Mouse (Mus musculus): Measurements from ENCODE around the gene Taf10. TPM values are rescaled to one million over a fixed set of nuclear protein-coding genes. Genes with fewer than 3 reads are reported as not detected.

The Taf10 gene
- polyA plus RNA-seq, 1 experiment: 182 TPM

- no peak for DNase-seq
- Histone ChIP-seq H3K27ac (ENCODE audit: insufficient read depth, low read length) (no peak overlapping the region), H3K27me3 (ENCODE audit: control insufficient read depth, insufficient read depth, low read length) (no peaks in the 10 kb centered on the region), H3K4me3 (replicated peaks; ENCODE audit: insufficient read depth, low read depth, low read length) (no peak overlapping the region), H3K4me1 (ENCODE audit: control insufficient read depth, insufficient read depth, low read length) (no peaks in the 10 kb centered on the region)
- WGBS: 35% methylated on average over 6 of the region's 6 CpGs
- TF ChIP-seq CTCF (IDR thresholded peaks at IDR 0.05; ENCODE audit: borderline replicate concordance, insufficient read depth, low read depth, low read length): no peak
- TF ChIP-seq POLR2A (IDR thresholded peaks at IDR 0.05; ENCODE audit: borderline replicate concordance, insufficient read depth, low read length): no peak
These were observed 23.6 kb upstream of the Taf10 start for GRCm38 (mm10) chr7:105767729-105768165.

GRCm38 (mm10) chr7:105764331-105764730 lies 20.2 kb upstream of the Taf10 start:
- no peak for DNase-seq
- TF ChIP-seq CTCF (IDR thresholded peaks at IDR 0.05; ENCODE audit: borderline replicate concordance, insufficient read depth, low read depth, low read length): no peak
- TF ChIP-seq POLR2A (IDR thresholded peaks at IDR 0.05; ENCODE audit: borderline replicate concordance, insufficient read depth, low read length): no peak
- 45% methylated on average over 11 of the region's 11 CpGs for WGBS
- Histone ChIP-seq H3K27ac (ENCODE audit: insufficient read depth, low read length) (no peak overlapping the region), H3K27me3 (ENCODE audit: control insufficient read depth, insufficient read depth, low read length) (no peaks in the 10 kb centered on the region), H3K4me3 (replicated peaks; ENCODE audit: insufficient read depth, low read depth, low read length) (no peak overlapping the region), H3K4me1 (ENCODE audit: control insufficient read depth, insufficient read depth, low read length) (no peaks in the 10 kb centered on the region)

- no peaks in the 10 kb centered on the region for H3K4me1 ChIP-seq (ENCODE audit: control insufficient read depth, insufficient read depth, low read length)
- no peak overlapping the region for H3K27ac ChIP-seq (ENCODE audit: insufficient read depth, low read length)
- H3K4me3 ChIP-seq (replicated peaks; ENCODE audit: insufficient read depth, low read depth, low read length): no peak overlapping the region
- no peak for DNase-seq
- 62% methylated on average over 55 of the region's 55 CpGs for WGBS
- no peaks in the 10 kb centered on the region for H3K27me3 ChIP-seq (ENCODE audit: control insufficient read depth, insufficient read depth, low read length)
- TF ChIP-seq CTCF (IDR thresholded peaks at IDR 0.05; ENCODE audit: borderline replicate concordance, insufficient read depth, low read depth, low read length): no peak
- no peak for TF ChIP-seq POLR2A (IDR thresholded peaks at IDR 0.05; ENCODE audit: borderline replicate concordance, insufficient read depth, low read length)
These were observed 18.5 kb upstream of the Taf10 start for GRCm38 (mm10) chr7:105762517-105763270.

GRCm38 (mm10) chr7:105761813-105762484 lies 17.8 kb upstream of the Taf10 start:
- no peak for DNase-seq
- no peak for TF ChIP-seq CTCF (IDR thresholded peaks at IDR 0.05; ENCODE audit: borderline replicate concordance, insufficient read depth, low read depth, low read length)
- no peak for TF ChIP-seq POLR2A (IDR thresholded peaks at IDR 0.05; ENCODE audit: borderline replicate concordance, insufficient read depth, low read length)
- no peaks in the 10 kb centered on the region for H3K4me1 ChIP-seq (ENCODE audit: control insufficient read depth, insufficient read depth, low read length)
- no peak overlapping the region for H3K27ac ChIP-seq (ENCODE audit: insufficient read depth, low read length)
- no peak overlapping the region for H3K4me3 ChIP-seq (replicated peaks; ENCODE audit: insufficient read depth, low read depth, low read length)
- no peaks in the 10 kb centered on the region for H3K27me3 ChIP-seq (ENCODE audit: control insufficient read depth, insufficient read depth, low read length)
- WGBS: 57% methylated on average over 51 of the region's 51 CpGs

GRCm38 (mm10) chr7:105753281-105753680 lies 9.1 kb upstream of the Taf10 start:
- H3K4me1 ChIP-seq (ENCODE audit: control insufficient read depth, insufficient read depth, low read length): no peaks in the 10 kb centered on the region; the same call in 1 of the 2 replicates
- DNase-seq: no peak
- TF ChIP-seq CTCF (IDR thresholded peaks at IDR 0.05; ENCODE audit: borderline replicate concordance, insufficient read depth, low read depth, low read length) (no peak), POLR2A (IDR thresholded peaks at IDR 0.05; ENCODE audit: borderline replicate concordance, insufficient read depth, low read length) (no peak)
- peak overlapping the region; percentile 0; the same call in 1 of the 2 replicates for H3K27ac ChIP-seq (ENCODE audit: insufficient read depth, low read length)
- H3K4me3 ChIP-seq (replicated peaks; ENCODE audit: insufficient read depth, low read depth, low read length): no peak overlapping the region
- WGBS: 93% methylated on average over 10 of the region's 10 CpGs
- no peaks in the 10 kb centered on the region for H3K27me3 ChIP-seq (ENCODE audit: control insufficient read depth, insufficient read depth, low read length)

GRCm38 (mm10) chr7:105752716-105753115 lies 8.6 kb upstream of the Taf10 start:
- Histone ChIP-seq H3K4me3 (replicated peaks; ENCODE audit: insufficient read depth, low read depth, low read length) (no peak overlapping the region), H3K27ac (ENCODE audit: insufficient read depth, low read length) (peak overlapping the region; percentile 0; the same call in 1 of the 2 replicates), H3K4me1 (ENCODE audit: control insufficient read depth, insufficient read depth, low read length) (no peaks in the 10 kb centered on the region; the same call in 1 of the 2 replicates), H3K27me3 (ENCODE audit: control insufficient read depth, insufficient read depth, low read length) (no peaks in the 10 kb centered on the region)
- TF ChIP-seq CTCF (IDR thresholded peaks at IDR 0.05; ENCODE audit: borderline replicate concordance, insufficient read depth, low read depth, low read length) (no peak), POLR2A (IDR thresholded peaks at IDR 0.05; ENCODE audit: borderline replicate concordance, insufficient read depth, low read length) (no peak)
- peak; percentile 56 to 69 for DNase-seq
- 7% methylated on average over 2 of the region's 2 CpGs for WGBS

- WGBS: 8% methylated on average over 20 of the region's 20 CpGs
- H3K27ac ChIP-seq (ENCODE audit: insufficient read depth, low read length): peak within 1 kb of the TSS; percentile 83
- TF ChIP-seq CTCF (IDR thresholded peaks at IDR 0.05; ENCODE audit: borderline replicate concordance, insufficient read depth, low read depth, low read length): no peak
- peak; percentile 84; the same call in 1 of the 2 replicates for TF ChIP-seq POLR2A (IDR thresholded peaks at IDR 0.05; ENCODE audit: borderline replicate concordance, insufficient read depth, low read length)
- peak; percentile 93 to 95 for DNase-seq
- H3K4me3 ChIP-seq (replicated peaks; ENCODE audit: insufficient read depth, low read depth, low read length): peak within 1 kb of the TSS; percentile 90
- H3K27me3 ChIP-seq (ENCODE audit: control insufficient read depth, insufficient read depth, low read length): no peaks in the 10 kb centered on the region
- no peaks in the 10 kb centered on the region; the same call in 1 of the 2 replicates for H3K4me1 ChIP-seq (ENCODE audit: control insufficient read depth, insufficient read depth, low read length)
These were observed 7.6 kb upstream of the Taf10 start, which contains the start of gene Tpp1 for GRCm38 (mm10) chr7:105751491-105752433. Gene Tpp1 (minus strand): TSS chr7:105752235.

Measured in cerebellum, adult 2 months (tissue).